Mouse (Mus musculus): ENCODE measurements at regions not wholly inside any gene's neighbourhood (a gene's known extent, or its start where the extent isn't known, plus 50 kb on each side); places are given as distances from the start of the nearest gene placed in this dataset.
A peak's percentile ranks its signal among the peaks of the same experiment; 100 is the strongest.

DNA sequence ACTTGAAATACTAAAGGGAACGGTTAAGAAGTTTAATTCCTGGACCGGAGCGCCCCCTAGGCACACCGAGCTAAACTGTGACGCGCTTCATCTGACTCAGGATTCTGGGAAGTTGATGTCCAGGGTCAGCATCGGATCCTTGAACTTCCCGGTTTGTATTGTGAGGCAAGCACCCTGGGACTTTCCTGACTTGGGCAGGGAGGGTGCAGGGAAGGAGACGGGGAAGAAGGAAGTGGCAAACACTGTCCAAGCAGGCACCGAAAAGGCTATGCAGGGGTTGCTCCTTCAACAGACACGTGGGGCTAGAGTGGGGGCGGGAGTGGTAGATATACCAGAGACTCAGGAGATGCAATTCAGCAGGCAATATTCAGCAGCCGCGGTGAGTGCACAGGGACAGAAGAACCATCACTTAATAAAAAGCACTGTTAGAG, 132.7 kb upstream of the Teddm2 start:
- TF ChIP-seq CTCF (IDR thresholded peaks at IDR 0.05): peak; percentile 82
- TF ChIP-seq EP300 (IDR thresholded peaks at IDR 0.05): 0 out of 2 replicates have a peak, but pooled peaks have one; percentile 60
- H3K27ac ChIP-seq (ENCODE audit: low read length): no peak overlapping the region
- ATAC-seq (peak; percentile 73), DNase-seq (ENCODE audit: low spot score) (peak; percentile 93)
- H3K4me3 ChIP-seq (ENCODE audit: low read depth, low read length): no peak overlapping the region
- peaks cover 5% of the 10 kb centered on the region; the same call in 1 of the 2 replicates for H3K4me1 ChIP-seq (ENCODE audit: insufficient read depth, low read depth, low read length)
- no peak overlapping the region for H3K4me2 ChIP-seq (replicated peaks; ENCODE audit: low read depth, low read length)
- WGBS: 11% methylated on average over 14 of the region's 14 CpGs
- H3K36me3 ChIP-seq (ENCODE audit: insufficient read depth, low read length): no peaks in the 10 kb centered on the region
- H3K27me3 ChIP-seq (replicated peaks; ENCODE audit: insufficient read depth, low read length): no peaks in the 10 kb centered on the region
- no peaks in the 10 kb centered on the region for H3K9me3 ChIP-seq (ENCODE audit: low read length)
- no peak overlapping the region for H3K9ac ChIP-seq (replicated peaks; ENCODE audit: low read depth)

DNA sequence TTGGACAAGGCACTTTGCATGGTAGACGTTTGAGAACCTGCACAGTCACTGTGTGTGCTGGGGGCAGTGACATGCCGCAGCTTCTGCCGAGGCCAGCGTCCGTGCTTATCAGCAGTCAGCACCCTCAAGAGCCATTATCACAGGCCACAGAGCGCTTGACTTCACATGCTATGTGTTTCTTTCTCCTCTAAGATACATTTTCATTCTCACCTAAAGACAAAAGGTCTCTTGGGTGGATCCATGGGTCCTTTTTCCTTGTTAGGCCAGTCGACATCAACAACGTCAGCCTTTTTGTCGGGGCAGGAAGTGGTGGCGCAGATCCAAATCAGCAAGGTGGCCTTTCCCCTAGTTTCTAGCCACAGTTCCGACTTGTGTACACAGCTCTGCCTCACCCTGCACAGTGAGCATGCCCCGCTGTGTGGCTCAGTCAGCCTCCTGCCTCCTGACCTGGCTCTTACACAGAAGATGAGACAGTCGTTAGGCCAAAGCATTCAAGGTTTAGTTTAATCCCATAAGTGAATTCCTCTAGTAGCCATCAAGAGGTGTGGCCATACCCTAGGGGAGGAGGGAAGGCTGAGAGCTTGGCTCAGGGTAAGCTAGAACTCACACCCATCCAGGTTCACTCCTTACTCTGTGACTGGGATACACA, 134.1 kb upstream of the Teddm2 start:
- Histone ChIP-seq H3K27ac (ENCODE audit: low read length) (0 out of 2 replicates have a peak overlapping the region, but pooled peaks have one; percentile 7), H3K4me2 (replicated peaks; ENCODE audit: low read depth, low read length) (no peak overlapping the region), H3K9ac (replicated peaks; ENCODE audit: low read depth) (no peak overlapping the region), H3K4me1 (ENCODE audit: insufficient read depth, low read depth, low read length) (peaks cover 5% of the 10 kb centered on the region; the same call in 1 of the 2 replicates), H3K9me3 (ENCODE audit: low read length) (no peaks in the 10 kb centered on the region), H3K27me3 (replicated peaks; ENCODE audit: insufficient read depth, low read length) (no peaks in the 10 kb centered on the region), H3K4me3 (ENCODE audit: low read depth, low read length) (no peak overlapping the region), H3K36me3 (ENCODE audit: insufficient read depth, low read length) (no peaks in the 10 kb centered on the region)
- TF ChIP-seq EP300 (IDR thresholded peaks at IDR 0.05) (0 out of 2 replicates have a peak, but pooled peaks have one; percentile 40), CTCF (IDR thresholded peaks at IDR 0.05) (peak; percentile 11)
- ATAC-seq: peak; percentile 88
- WGBS: 28% methylated on average over 13 of the region's 13 CpGs
- DNase-seq (ENCODE audit: low spot score): peak; percentile 72

DNA sequence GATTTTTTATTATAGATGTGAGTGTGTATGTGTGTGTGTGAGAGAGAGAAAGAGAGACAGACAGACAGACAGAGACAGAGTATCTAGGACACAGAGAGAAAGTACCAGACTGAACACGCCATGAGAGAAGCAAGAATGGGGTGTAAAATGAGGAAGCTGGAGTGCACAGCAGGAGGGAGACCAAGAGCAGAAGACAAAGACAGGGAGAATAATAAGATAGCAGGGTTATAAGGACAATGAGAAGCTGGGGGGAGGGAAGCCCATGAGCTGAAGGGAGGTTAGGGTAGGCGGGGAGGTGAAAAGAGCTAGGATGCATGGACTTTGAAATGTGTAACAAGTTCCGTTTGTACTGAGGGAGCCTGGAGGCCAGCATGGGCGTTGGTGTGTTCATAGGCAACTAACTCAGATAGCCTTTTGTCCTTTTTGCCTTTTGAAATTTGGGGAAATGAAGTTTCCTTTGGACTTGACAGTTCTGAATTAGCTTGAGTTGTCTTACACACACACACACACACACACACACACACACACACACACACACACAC, 136.8 kb upstream of the Teddm2 start:
- H3K4me1 ChIP-seq (ENCODE audit: insufficient read depth, low read depth, low read length): peaks cover 5% of the 10 kb centered on the region; the same call in 1 of the 2 replicates
- H3K27me3 ChIP-seq (replicated peaks; ENCODE audit: insufficient read depth, low read length): no peaks in the 10 kb centered on the region
- no peak for ATAC-seq
- H3K4me2 ChIP-seq (replicated peaks; ENCODE audit: low read depth, low read length): no peak overlapping the region
- DNase-seq (ENCODE audit: low spot score): no peak
- H3K9me3 ChIP-seq (ENCODE audit: low read length): no peaks in the 10 kb centered on the region
- H3K36me3 ChIP-seq (ENCODE audit: insufficient read depth, low read length): no peaks in the 10 kb centered on the region
- H3K9ac ChIP-seq (replicated peaks; ENCODE audit: low read depth): no peak overlapping the region
- H3K27ac ChIP-seq (ENCODE audit: low read length): no peak overlapping the region
- TF ChIP-seq CTCF (IDR thresholded peaks at IDR 0.05) (no peak), EP300 (IDR thresholded peaks at IDR 0.05) (no peak)
- 67% methylated on average over 4 of the region's 4 CpGs for WGBS
- no peak overlapping the region for H3K4me3 ChIP-seq (ENCODE audit: low read depth, low read length)

DNA sequence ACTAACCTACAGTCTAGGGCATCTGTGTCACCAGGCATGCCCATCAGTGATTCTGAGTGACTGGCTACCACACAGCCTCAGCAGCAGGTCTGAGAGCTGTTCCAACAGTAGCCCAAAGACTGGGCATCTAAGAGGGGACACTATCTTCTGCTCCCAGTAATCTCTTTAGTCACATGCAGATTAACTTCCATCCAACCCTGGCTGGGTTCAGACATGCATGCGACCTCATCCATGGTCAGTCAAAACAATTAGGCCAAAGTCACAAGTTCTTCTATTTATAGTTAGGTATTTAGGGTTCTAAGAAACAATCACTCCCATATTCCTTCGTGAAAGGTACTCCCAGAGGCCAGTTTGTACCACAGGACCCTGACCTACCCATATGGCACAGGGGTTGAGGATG, 138.2 kb upstream of the Teddm2 start:
- Histone ChIP-seq H3K36me3 (ENCODE audit: insufficient read depth, low read length) (no peaks in the 10 kb centered on the region), H3K9me3 (ENCODE audit: low read length) (no peaks in the 10 kb centered on the region), H3K9ac (replicated peaks; ENCODE audit: low read depth) (no peak overlapping the region), H3K27ac (ENCODE audit: low read length) (no peak overlapping the region), H3K4me2 (replicated peaks; ENCODE audit: low read depth, low read length) (no peak overlapping the region), H3K4me3 (ENCODE audit: low read depth, low read length) (no peak overlapping the region), H3K4me1 (ENCODE audit: insufficient read depth, low read depth, low read length) (peaks cover 5% of the 10 kb centered on the region; the same call in 1 of the 2 replicates), H3K27me3 (replicated peaks; ENCODE audit: insufficient read depth, low read length) (no peaks in the 10 kb centered on the region)
- no peak for DNase-seq (ENCODE audit: low spot score)
- WGBS: 80% methylated on average over 2 of the region's 2 CpGs
- no peak for TF ChIP-seq CTCF (IDR thresholded peaks at IDR 0.05)
- TF ChIP-seq EP300 (IDR thresholded peaks at IDR 0.05): no peak
- no peak for ATAC-seq

DNA sequence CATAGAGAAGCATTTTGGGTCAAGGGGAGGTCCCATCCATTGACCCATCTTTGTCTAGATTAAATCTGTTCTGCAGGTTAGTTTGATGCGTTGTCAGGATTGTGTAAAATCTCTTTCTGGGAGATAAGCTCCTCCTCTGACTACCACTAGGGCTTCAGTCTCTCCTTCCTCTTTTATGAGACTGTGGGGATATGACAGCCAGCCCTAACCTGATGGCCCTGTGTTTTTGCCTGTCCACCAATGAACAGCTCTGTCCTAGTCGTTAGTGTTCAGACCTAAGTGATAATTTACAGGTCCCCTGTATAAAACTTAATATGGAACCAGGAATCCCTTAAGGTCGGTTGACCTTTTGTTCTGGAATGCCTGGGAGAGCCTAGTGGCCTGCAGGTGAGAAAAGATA, 140.9 kb upstream of the Teddm2 start:
- Histone ChIP-seq H3K4me1 (ENCODE audit: insufficient read depth, low read depth, low read length) (no peaks in the 10 kb centered on the region), H3K27me3 (replicated peaks; ENCODE audit: insufficient read depth, low read length) (no peaks in the 10 kb centered on the region), H3K9me3 (ENCODE audit: low read length) (no peaks in the 10 kb centered on the region), H3K9ac (replicated peaks; ENCODE audit: low read depth) (no peak overlapping the region), H3K4me3 (ENCODE audit: low read depth, low read length) (no peak overlapping the region), H3K36me3 (ENCODE audit: insufficient read depth, low read length) (no peaks in the 10 kb centered on the region), H3K27ac (ENCODE audit: low read length) (no peak overlapping the region), H3K4me2 (replicated peaks; ENCODE audit: low read depth, low read length) (no peak overlapping the region)
- ATAC-seq (no peak), DNase-seq (ENCODE audit: low spot score) (no peak)
- 63% methylated on average over 3 of the region's 3 CpGs for WGBS
- no peak for TF ChIP-seq EP300 (IDR thresholded peaks at IDR 0.05)
- no peak for TF ChIP-seq CTCF (IDR thresholded peaks at IDR 0.05)

DNA sequence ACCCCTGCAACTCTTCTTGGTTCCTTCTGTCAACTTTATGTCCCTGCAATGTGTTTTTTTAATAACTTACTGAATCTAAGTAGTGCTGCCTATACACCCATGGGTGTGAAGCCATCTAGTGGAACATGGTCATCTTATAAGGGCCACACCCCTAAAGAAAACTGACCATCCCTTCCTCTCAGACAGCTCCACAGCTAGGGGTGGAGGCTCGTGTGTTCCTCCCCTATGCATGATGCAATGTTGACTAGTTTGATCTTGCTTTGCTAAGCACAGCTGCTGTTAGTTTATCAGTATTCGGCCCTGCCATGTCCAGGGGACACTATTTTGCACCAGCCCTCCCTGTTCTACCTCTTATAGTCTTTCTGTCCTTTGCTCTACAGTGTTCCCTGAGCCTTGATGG, 142.9 kb upstream of the Teddm2 start:
- WGBS: 56% methylated on average over 2 of the region's 2 CpGs
- TF ChIP-seq EP300 (IDR thresholded peaks at IDR 0.05): no peak
- no peak for TF ChIP-seq CTCF (IDR thresholded peaks at IDR 0.05)
- Histone ChIP-seq H3K36me3 (ENCODE audit: insufficient read depth, low read length) (no peaks in the 10 kb centered on the region), H3K4me3 (ENCODE audit: low read depth, low read length) (no peak overlapping the region), H3K9ac (replicated peaks; ENCODE audit: low read depth) (no peak overlapping the region), H3K4me1 (ENCODE audit: insufficient read depth, low read depth, low read length) (no peaks in the 10 kb centered on the region), H3K27me3 (replicated peaks; ENCODE audit: insufficient read depth, low read length) (no peaks in the 10 kb centered on the region), H3K4me2 (replicated peaks; ENCODE audit: low read depth, low read length) (no peak overlapping the region), H3K27ac (ENCODE audit: low read length) (no peak overlapping the region), H3K9me3 (ENCODE audit: low read length) (no peaks in the 10 kb centered on the region)
- DNase-seq (ENCODE audit: low spot score): no peak
- ATAC-seq: no peak

Measured in lung, postnatal 0 days (tissue).